Mouse (Mus musculus) layer of hippocampus, postnatal 25 days (tissue): ENCODE data around the gene Mif. TPM values are rescaled to one million over a fixed set of nuclear protein-coding genes. Genes with fewer than 3 reads are reported as not detected.

Experiments
- total RNA-seq, 2 experiments: library from RNA; stranded (reverse); gene quantifications; 2 replicates each; pipeline ENCODE4 v1.2.3; 2021

The Mif gene
- total RNA-seq, 2 experiments from 2014 or later: 420 to 504 TPM

Other genes with a start within 250 kb of the Mif start
- 1 to 10 TPM; 1.4 to 1.6 TPM for gene Susd2, start 216.2 kb downstream of the Mif start, total RNA-seq
- 10 to 100 TPM; 60.6 to 79.2 TPM for gene Cabin1, start 95.9 kb downstream of the Mif start, total RNA-seq
- gene Ddt, start 86.8 kb downstream of the Mif start, total RNA-seq: 10 to 100 TPM; 40.4 to 44.5 TPM
- not detected for gene Gm20441, start 79.3 kb downstream of the Mif start, total RNA-seq
- gene Gstt3, start 78.8 kb downstream of the Mif start, total RNA-seq: 1 to 10 TPM; 1.7 to 1.8 TPM
- 1 to 10 TPM; 3.9 to 6.5 TPM for gene Gstt1, start 61.7 kb downstream of the Mif start, total RNA-seq
- gene Gstt4, start 37.7 kb downstream of the Mif start, total RNA-seq: not detected
- gene Gstt2, start 22.8 kb downstream of the Mif start, total RNA-seq: 1 to 10 TPM; 2.2 to 4.5 TPM
- 1 to 10 TPM; 3.8 to 4.7 TPM for gene Derl3, start 33.2 kb upstream of the Mif start, total RNA-seq
- gene Smarcb1, start 61.4 kb upstream of the Mif start, total RNA-seq: 10 to 100 TPM; 86.4 to 88.8 TPM
- gene Chchd10, start 72.9 kb upstream of the Mif start, total RNA-seq: 100 to 1,000 TPM; 323 to 356 TPM
- 1 to 10 TPM; 1.4 to 2.1 TPM for gene Mmp11, start 76.3 kb upstream of the Mif start, total RNA-seq
- 1 to 10 TPM in 1 of 2 experiments, under 1 TPM in 1; 0.64 to 1.1 TPM for gene Gm867, start 80.4 kb upstream of the Mif start, total RNA-seq
- gene Vpreb3, start 82.8 kb upstream of the Mif start, total RNA-seq: not detected
- gene Gm5134, start 94.3 kb upstream of the Mif start, total RNA-seq: under 1 TPM; 0.21 to 0.66 TPM
- gene Zfp280b, start 172.4 kb upstream of the Mif start, total RNA-seq: 10 to 100 TPM; 15.9 to 17.2 TPM